Mouse (Mus musculus): Measurements from ENCODE around the gene Evx2.

Evx2 gene

GRCm38 (mm10) chr2:74663291-74663925 is 4.1 kb upstream of the Evx2 start:
- DNase-seq, result peak; percentile 72

DNA sequence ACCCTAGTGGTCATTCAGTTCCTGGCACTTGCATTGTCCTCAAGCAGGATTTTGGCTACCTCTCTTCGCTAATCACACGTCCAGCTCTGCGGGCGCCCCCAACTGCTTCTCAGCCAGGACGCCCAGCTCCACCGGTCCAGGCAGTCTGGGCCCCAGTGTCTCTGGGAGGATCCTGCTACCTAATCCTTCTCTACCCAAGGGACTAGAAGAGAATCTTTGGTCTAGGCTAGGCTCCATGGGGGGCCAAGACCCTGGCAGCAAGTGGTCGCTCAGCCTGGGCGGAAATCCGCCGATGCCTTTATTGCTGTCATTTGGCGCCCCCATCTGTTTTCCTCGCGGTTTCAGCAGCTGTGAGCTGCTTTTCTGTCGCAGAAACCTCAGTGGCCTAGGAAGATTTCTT is 2.3 kb upstream of the Evx2 start:
- no peak for DNase-seq

DNA sequence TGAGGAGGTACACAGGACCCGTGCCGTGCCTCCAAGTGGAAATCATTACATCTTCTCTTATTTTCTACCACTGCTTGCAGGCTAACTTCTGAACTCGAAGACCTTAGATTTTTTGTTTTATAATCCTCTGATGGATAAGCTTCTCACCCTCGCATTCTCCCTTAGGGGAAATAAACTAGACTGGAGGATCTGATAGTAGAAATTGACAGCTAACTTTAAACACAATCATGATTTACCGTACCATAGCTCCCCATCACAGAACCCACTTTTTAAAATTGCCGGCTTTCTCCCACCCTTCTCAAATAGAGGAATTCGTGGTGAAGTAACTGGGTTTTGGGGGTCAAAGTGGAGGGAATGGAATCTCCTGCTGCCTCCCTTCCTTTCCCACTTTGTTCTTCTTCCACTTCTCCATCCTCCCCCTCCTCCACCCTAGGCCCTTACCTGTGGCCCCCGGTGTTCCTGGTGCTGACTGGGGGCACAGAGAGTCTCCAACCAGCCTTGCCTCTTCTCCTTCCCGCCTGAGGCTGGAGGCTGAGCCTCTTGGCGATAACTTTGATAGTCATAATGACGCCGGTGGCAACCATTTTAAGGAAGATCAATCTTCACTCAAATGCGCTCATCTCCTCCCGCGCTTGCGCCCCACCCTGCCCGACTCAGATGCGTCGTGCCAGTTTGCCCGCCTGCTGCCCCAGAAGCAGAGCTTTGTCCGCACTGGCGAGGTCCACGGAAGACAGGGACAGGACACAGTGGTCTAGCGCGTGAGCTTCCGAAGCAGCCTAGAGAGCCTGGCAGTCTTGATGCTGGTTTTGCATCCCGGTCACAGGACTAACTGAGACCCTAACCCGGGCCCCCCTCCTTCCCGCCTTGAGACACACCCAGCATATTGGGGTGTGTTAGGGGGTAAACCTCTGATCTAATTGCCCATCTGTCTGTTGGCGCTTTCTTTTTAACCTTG is 1.3 kb upstream of the Evx2 start:
- DNase-seq, result no peak

- DNase-seq, result no peak
Observed at GRCm38 (mm10) chr2:74658667-74659371, 538 bp downstream of the Evx2 start.

GRCm38 (mm10) chr2:74658024-74658666 is 1.2 kb downstream of the Evx2 start:
- no peak for DNase-seq

DNA sequence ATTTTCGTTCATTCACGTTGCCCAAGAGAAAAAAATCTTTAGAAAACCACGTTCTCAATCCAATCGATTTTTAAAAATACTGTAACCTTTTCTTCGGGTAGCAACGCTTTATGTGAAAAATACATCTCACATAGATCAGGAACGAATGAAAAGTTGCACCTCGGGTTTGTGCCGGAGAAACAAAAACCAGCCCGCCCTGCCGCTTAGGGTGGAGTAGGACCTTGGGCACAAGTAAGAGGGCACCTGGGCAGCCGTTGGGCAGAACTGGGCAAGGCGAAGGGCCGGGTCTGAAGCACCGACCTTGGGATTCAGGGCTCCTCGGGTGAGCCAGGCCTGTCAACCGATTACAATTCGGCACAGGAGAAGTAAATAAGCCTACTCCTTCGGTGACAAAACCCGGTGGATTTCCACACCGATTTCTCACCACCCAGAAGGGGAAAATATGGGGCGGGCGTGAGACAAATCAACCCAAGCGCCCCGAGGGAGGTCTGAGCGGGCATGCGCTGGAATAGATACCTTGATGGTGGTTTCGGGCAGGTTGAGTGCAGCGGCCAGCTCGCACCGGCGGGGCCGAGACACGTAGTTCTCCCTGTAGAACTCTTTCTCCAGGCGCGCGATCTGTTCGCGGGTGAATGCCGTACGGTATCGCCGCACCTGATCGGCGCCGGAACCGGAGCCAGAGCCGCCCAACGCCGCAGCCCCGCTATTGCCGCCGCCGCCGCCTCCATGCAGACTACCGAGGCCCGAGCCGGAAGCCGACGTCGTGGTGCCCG is 1.9 kb downstream of the Evx2 start:
- DNase-seq, result no peak

DNA sequence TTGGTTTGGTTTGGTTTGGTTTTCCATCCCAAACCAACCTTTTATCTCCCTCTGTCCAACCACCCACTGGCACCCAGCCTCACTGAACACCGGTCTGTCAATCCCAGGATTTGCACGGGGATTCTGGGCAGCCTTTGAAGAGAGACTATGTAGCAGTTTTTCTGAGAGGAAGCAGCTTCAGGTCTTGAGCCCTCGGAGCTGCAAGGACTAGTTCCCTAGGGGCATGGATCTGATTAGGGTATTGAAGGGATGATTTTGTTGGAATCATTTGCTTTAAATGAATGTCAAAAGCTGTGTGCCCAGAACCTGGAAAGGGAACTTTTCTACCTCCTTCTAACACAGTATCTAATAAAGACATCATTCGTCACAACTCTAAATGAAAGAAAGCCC is 2.7 kb downstream of the Evx2 start:
- no peak for DNase-seq

DNA sequence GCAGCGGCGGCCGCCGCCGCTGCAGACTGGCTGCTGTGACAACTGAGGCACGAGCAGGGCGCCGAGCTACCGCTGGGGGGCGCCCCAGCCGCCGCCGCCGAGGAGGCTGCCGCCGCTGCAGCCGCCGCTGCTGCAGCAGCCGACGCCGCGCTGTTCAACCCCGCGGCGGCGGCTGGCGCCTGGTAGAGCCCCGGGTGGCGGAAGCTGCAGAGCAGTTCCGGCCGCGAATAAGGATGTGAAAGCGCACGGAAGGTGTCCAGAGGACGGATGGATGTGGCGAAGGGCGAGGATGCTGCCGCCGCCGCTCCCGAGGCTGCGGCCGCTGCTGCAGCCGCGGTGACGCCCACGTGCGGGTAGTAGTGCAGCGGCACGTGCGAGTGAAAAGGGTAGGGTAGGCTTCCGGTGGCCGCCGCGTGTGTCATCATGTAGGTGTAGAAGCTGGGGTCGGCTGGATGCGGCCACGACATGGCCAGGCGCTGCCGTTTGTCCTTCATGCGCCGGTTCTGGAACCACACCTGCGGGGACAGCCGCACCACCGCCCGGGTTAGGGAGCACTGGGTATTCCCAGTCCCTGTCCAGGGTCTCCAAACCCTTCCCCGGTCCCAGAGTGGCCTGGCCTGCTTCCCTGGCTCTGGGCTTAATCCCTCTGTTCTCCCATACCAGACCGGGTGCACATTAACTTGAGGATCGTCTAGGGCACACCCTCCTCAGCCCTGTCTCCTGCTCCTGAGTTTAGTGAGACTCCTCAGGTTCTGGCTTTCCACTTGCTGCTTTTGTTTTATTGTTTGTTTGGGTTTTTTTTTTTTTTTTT is 3.3 kb downstream of the Evx2 start:
- no peak for DNase-seq

- DNase-seq, result no peak
Observed at GRCm38 (mm10) chr2:74655420-74655781, 4.0 kb downstream of the Evx2 start.

GRCm38 (mm10) chr2:74654743-74655419 is 4.5 kb downstream of the Evx2 start:
- no peak for DNase-seq

DNA sequence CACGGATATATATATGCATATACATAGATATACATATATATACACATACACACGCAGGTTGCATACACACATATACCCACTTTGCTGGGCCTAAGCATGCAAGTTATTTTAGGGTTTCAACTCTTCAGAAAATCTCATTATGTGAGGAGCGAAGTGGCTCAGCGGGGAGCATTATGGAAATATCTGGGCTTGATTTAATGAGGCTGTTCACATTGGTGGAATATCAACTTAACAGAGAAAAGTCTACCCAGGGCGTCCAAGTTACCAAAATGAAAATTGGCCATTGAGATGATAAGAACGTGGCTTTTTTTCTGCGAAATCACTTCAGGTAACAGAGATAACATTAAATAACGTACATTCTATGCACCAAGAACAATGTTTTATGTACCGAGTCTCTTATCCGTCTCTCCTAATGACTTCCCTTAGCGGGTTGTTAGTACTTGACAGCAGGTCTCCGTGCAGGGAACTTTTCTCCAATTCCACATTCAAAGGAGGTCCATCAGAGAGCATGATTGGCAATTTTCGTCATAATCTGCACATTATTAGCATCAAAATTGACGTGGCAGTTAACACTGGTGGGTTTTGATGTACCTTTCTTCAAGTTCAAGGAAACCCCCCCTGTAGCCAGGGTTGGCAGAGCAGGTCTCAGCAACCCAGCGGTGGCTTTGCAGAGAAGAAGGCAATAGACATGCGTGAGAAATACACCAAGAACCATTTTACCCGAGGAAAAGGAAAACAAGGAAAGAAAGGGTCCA is 5.4 kb downstream of the Evx2 start:
- DNase-seq, result no peak

DNA sequence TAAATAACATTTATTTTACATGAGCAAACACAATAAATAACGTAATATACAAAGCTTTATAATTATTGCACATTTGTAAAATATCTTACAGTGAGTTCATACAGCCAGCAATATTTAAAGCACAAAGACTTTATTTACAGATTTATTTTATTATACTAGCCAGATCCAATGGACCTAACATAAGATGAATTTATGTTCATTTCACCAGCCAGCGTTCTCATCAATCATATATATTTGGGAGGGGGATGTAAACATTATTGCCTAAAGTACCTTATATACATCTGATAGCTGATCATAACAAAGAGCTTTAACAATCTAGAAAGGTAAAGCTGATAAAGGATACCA is 6.4 kb downstream of the Evx2 start:
- DNase-seq, result no peak

DNA sequence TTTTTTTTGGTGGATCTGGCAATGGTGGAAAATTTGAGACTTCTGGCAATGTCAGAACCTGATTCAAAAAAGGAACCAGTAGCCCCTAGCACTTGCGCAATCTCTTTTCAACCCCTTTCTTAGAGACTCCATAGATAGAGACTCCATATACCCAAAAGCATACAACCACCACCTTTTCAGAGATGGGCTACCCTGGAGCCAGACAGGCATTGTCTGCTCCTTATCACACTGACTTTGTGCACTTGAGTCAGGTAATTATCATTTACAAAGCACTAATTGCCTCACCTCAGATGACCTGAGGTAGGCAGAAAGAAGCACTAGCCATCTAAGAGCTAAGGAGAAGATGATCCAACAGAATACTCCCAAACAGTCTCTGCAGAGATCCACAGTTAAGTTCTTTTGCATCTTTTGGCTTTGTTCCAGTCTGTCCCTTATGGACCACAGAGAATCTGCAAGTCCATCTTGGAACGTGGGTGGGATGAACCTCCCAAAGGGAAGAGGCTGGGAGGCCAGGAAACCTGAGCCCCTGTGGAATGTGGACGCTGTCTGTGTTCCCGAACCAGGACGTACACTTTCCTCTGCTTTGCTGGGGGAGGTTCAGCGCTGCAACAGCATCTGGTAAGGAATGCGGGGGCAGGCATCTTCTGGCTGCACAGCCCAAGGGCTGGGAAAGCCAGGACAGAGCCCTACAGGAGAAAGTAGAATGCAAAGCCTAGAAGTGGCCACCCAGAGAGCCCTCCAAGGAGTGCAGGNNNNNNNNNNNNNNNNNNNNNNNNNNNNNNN is 12.1 kb downstream of the Evx2 start:
- no peak for DNase-seq

- DNase-seq, result no peak
Observed at GRCm38 (mm10) chr2:74645631-74646030, 13.7 kb downstream of the Evx2 start.

GRCm38 (mm10) chr2:74642431-74642830 is 16.9 kb downstream of the Evx2 start:
- DNase-seq, result no peak

GRCm38 (mm10) chr2:74635412-74635811 is 23.9 kb downstream of the Evx2 start:
- DNase-seq, result no peak

GRCm38 (mm10) chr2:74620368-74620767 is 39.0 kb downstream of the Evx2 start:
- no peak for DNase-seq

- no peak for DNase-seq
Observed at GRCm38 (mm10) chr2:74619676-74620246, 39.6 kb downstream of the Evx2 start.

GRCm38 (mm10) chr2:74617706-74618105 is 41.7 kb downstream of the Evx2 start:
- no peak for DNase-seq
